Mouse (Mus musculus): ENCODE results near the gene Pcsk1n. TPM values are rescaled to one million over a fixed set of nuclear protein-coding genes. Genes with fewer than 3 reads are reported as not detected.

The Pcsk1n gene
- not detected for polyA plus RNA-seq (2017; shearing (Covaris generic))

GRCm38 (mm10) chrX:7919601-7920383 is at the start of gene Pcsk1n:
Gene Pcsk1n (plus strand): TSS chrX:7919822.

GRCm38 (mm10) chrX:7878007-7878419 is 41.6 kb upstream of the Pcsk1n start, which contains the start of gene Pim2:
Gene Pim2 (plus strand): TSS chrX:7878262.

GRCm38 (mm10) chrX:7883841-7884567 is 35.6 kb upstream of the Pcsk1n start, which contains the start of gene Slc35a2:
Gene Slc35a2 (plus strand): TSS chrX:7884028.

GRCm38 (mm10) chrX:7898880-7899874 is 20.4 kb upstream of the Pcsk1n start, which contains the start of the genes Pqbp1 and Timm17b:
Gene Pqbp1 (minus strand): TSS chrX:7899269.
Gene Timm17b (plus strand): TSS chrX:7899357.

GRCm38 (mm10) chrX:7907735-7908134 is 11.9 kb upstream of the Pcsk1n start, which contains the start of gene Gm10491:
Gene Gm10491 (minus strand): TSS chrX:7907835.

GRCm38 (mm10) chrX:7909242-7909641 is 10.4 kb upstream of the Pcsk1n start, which contains the start of gene Gm10490:
Gene Gm10490 (plus strand): TSS chrX:7909542.

GRCm38 (mm10) chrX:7928270-7928790 is 8.7 kb downstream of the Pcsk1n start, which contains the start of gene Eras:
Gene Eras (minus strand): TSS chrX:7928607.

GRCm38 (mm10) chrX:7947108-7947899 is 27.7 kb downstream of the Pcsk1n start, which contains the start of gene Hdac6:
Gene Hdac6 (minus strand): TSS chrX:7947889.

Other genes starting within 250 kb of the Pcsk1n start
- 120 TPM for gene Plp2, start 248.4 kb upstream of the Pcsk1n start, polyA plus RNA-seq (2017; shearing (Covaris generic))
- not detected for gene Magix, start 238.6 kb upstream of the Pcsk1n start, polyA plus RNA-seq (2017; shearing (Covaris generic))
- 78.4 TPM for gene Gpkow, start 222.7 kb upstream of the Pcsk1n start, polyA plus RNA-seq (2017; shearing (Covaris generic))
- gene Wdr45, start 205.5 kb upstream of the Pcsk1n start, polyA plus RNA-seq (2017; shearing (Covaris generic)): 81.1 TPM
- 1.1 TPM for gene Gm45208, start 197.6 kb upstream of the Pcsk1n start, polyA plus RNA-seq (2017; shearing (Covaris generic))
- 37.5 TPM for gene Praf2, start 191.4 kb upstream of the Pcsk1n start, polyA plus RNA-seq (2017; shearing (Covaris generic))
- gene Ccdc120, start 168.9 kb upstream of the Pcsk1n start, polyA plus RNA-seq (2017; shearing (Covaris generic)): 0.45 TPM
- 43.5 TPM for gene Tfe3, start 157.3 kb upstream of the Pcsk1n start, polyA plus RNA-seq (2017; shearing (Covaris generic))
- gene Gripap1, start 130.1 kb upstream of the Pcsk1n start, polyA plus RNA-seq (2017; shearing (Covaris generic)): 122 TPM
- gene Kcnd1, start 97.5 kb upstream of the Pcsk1n start, polyA plus RNA-seq (2017; shearing (Covaris generic)): 1.3 TPM
- gene Otud5, start 78.5 kb upstream of the Pcsk1n start, polyA plus RNA-seq (2017; shearing (Covaris generic)): 16.1 TPM
- gene Pim2, start 41.6 kb upstream of the Pcsk1n start, polyA plus RNA-seq (2017; shearing (Covaris generic)): 61.9 TPM
- 45.5 TPM for gene Slc35a2, start 35.8 kb upstream of the Pcsk1n start, polyA plus RNA-seq (2017; shearing (Covaris generic))
- 174 TPM for gene Pqbp1, start 20.6 kb upstream of the Pcsk1n start, polyA plus RNA-seq (2017; shearing (Covaris generic))
- 174 TPM for gene Timm17b, start 20.5 kb upstream of the Pcsk1n start, polyA plus RNA-seq (2017; shearing (Covaris generic))
- not detected for gene Gm10491, start 12.0 kb upstream of the Pcsk1n start, polyA plus RNA-seq (2017; shearing (Covaris generic))
- gene Gm10490, start 10.3 kb upstream of the Pcsk1n start, polyA plus RNA-seq (2017; shearing (Covaris generic)): not detected
- not detected for gene Eras, start 8.8 kb downstream of the Pcsk1n start, polyA plus RNA-seq (2017; shearing (Covaris generic))
- 21.7 TPM for gene Hdac6, start 28.1 kb downstream of the Pcsk1n start, polyA plus RNA-seq (2017; shearing (Covaris generic))
- 49.0 TPM for gene Gata1, start 58.2 kb downstream of the Pcsk1n start, polyA plus RNA-seq (2017; shearing (Covaris generic))
- gene Glod5, start 98.7 kb downstream of the Pcsk1n start, polyA plus RNA-seq (2017; shearing (Covaris generic)): not detected
- 27.3 TPM for gene Suv39h1, start 154.9 kb downstream of the Pcsk1n start, polyA plus RNA-seq (2017; shearing (Covaris generic))
- gene Was, start 170.7 kb downstream of the Pcsk1n start, polyA plus RNA-seq (2017; shearing (Covaris generic)): 106 TPM
- 29.1 TPM for gene Wdr13, start 213.1 kb downstream of the Pcsk1n start, polyA plus RNA-seq (2017; shearing (Covaris generic))
- 775 TPM for gene Rbm3, start 226.1 kb downstream of the Pcsk1n start, polyA plus RNA-seq (2017; shearing (Covaris generic))